Mouse (Mus musculus) kidney, adult 2 months (tissue): ENCODE data around the gene Pdha2. TPM values are rescaled to one million over a fixed set of nuclear protein-coding genes. Genes with fewer than 3 reads are reported as not detected.
A peak's percentile ranks its signal among the peaks of the same experiment; 100 is the strongest.

Source experiments
- DNase-seq: peaks from one replicate; pipeline ENCODE4 v3.0.0; 2021
- H3K27ac ChIP-seq: fragments of 200-500 bp; 2 replicates; pipeline ENCODE4 v1.5.1; 2012; ENCODE audit warnings: low read depth, low read length, control low read depth, inconsistent platforms; ENCODE audit not compliant: insufficient read depth
- H3K27me3 ChIP-seq: fragments of 200-500 bp; replicated peaks from 2 replicates; pipeline ENCODE4 v1.6.1; 2012; ENCODE audit warnings: mild to moderate bottlenecking, moderate library complexity, low read length, inconsistent platforms; ENCODE audit not compliant: control insufficient read depth, insufficient read depth
- H3K36me3 ChIP-seq: fragments of 200-500 bp; 2 replicates; pipeline ENCODE4 v1.6.1; 2012; ENCODE audit warnings: mild to moderate bottlenecking, moderate library complexity, low read length, inconsistent platforms; ENCODE audit not compliant: control insufficient read depth, insufficient read depth
- H3K4me1 ChIP-seq: fragments of 200-500 bp; 2 replicates; pipeline ENCODE4 v1.6.1; 2011; ENCODE audit warnings: low read length; ENCODE audit not compliant: control insufficient read depth, insufficient read depth
- H3K4me3 ChIP-seq: fragments of 200-500 bp; 2 replicates; pipeline ENCODE4 v1.5.1; 2011; ENCODE audit warnings: mild to moderate bottlenecking, low read depth, low read length, control low read depth; ENCODE audit not compliant: insufficient read depth
- CTCF ChIP-seq: fragments of 200-500 bp; conservative IDR thresholded peaks from 2 replicates; pipeline ENCODE4 v1.5.1; 2011; ENCODE audit warnings: low read depth, mild to moderate bottlenecking, control low read depth, low read length, moderate library complexity, mixed read lengths; ENCODE audit not compliant: insufficient read depth, insufficient read length
- POLR2A ChIP-seq: fragments of 200-500 bp; IDR thresholded peaks from one replicate; pipeline ENCODE4 v1.6.1; 2011; ENCODE audit warnings: low read depth, low read length, control low read depth
- WGBS: fragments of 180-500 bp; shearing (Covaris S2); methylation state at CpG from one replicate; pipeline ENCODE4 v1.1.7; 2018; 5-methylcytosine and 5-hydroxymethylcytosine counted together
- polyA plus RNA-seq: library from polyadenylated mRNA; depleted of rRNA; stranded (reverse); fragments of >200 nt; gene quantifications from 2 replicates; pipeline ENCODE4 v1.2.3, GENCODE M21; 2012

The Pdha2 gene
- polyA plus RNA-seq, 1 experiment: not detected

DNA sequence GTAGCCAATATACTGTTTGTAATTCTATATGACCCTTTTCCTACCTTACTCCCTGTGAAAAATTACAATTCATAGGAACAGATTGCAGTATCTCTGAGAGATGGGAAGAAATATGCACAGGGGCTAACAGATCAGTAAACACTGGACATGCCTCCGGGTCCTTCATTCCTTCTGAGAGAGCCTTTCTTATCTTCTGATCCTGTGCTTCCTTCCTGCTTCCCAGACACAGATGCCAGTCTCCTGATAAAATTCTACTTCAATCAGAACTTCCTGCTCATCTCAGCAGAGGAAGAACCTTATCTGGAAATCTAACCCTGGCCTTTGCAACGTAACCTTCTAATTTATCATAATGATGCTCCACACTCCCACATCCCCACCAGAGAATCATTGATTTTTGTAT is 6.4 kb upstream of the Pdha2 start:
- Histone ChIP-seq H3K27ac (no peak overlapping the region), H3K36me3 (no peaks in the 10 kb centered on the region), H3K4me3 (no peak overlapping the region), H3K4me1 (no peaks in the 10 kb centered on the region), H3K27me3 (no peaks in the 10 kb centered on the region)
- DNase-seq: no peak
- WGBS: 46% methylated on average over 2 of the region's 2 CpGs
- TF ChIP-seq CTCF: no peak
- no peak for TF ChIP-seq POLR2A

DNA sequence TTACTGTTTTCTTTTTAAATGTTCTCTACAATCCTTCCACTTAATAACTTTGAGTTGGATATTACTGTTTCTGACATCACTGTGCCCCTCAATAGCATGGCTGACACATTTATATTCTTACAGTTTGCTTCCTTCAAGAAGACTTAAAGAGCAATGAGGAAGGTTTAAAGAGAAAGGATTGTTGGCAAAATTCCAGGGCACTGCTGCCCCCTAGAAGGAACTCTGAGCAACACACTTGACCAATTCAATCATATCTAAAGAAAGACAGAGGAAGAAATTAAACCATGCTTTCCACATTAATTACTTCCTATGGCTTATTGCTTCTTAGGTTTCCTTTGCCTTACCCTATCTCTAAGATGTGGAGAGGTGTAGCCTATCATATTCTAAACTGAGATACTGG is 4.8 kb upstream of the Pdha2 start:
- no peaks in the 10 kb centered on the region for H3K36me3 ChIP-seq
- H3K4me1 ChIP-seq: no peaks in the 10 kb centered on the region
- no peaks in the 10 kb centered on the region for H3K27me3 ChIP-seq
- H3K4me3 ChIP-seq: no peak overlapping the region
- DNase-seq: no peak
- no peak overlapping the region for H3K27ac ChIP-seq
- TF ChIP-seq POLR2A (no peak), CTCF (no peak)

- H3K4me3 ChIP-seq: no peak overlapping the region
- no peaks in the 10 kb centered on the region for H3K36me3 ChIP-seq
- 72% methylated on average over 6 of the region's 6 CpGs for WGBS
- H3K27ac ChIP-seq: no peak overlapping the region
- TF ChIP-seq CTCF (no peak), POLR2A (no peak)
- H3K27me3 ChIP-seq: no peaks in the 10 kb centered on the region
- no peak for DNase-seq
- H3K4me1 ChIP-seq: no peaks in the 10 kb centered on the region
Measured at GRCm38 (mm10) chr3:141216237-141216636, 4.1 kb upstream of the Pdha2 start.

GRCm38 (mm10) chr3:141214789-141215188 is 2.6 kb upstream of the Pdha2 start:
- H3K27me3 ChIP-seq: no peaks in the 10 kb centered on the region
- H3K4me3 ChIP-seq: no peak overlapping the region
- H3K36me3 ChIP-seq: no peaks in the 10 kb centered on the region
- no peaks in the 10 kb centered on the region for H3K4me1 ChIP-seq
- WGBS: 66% methylated on average over 2 of the region's 2 CpGs
- H3K27ac ChIP-seq: no peak overlapping the region
- DNase-seq: no peak
- no peak for TF ChIP-seq POLR2A
- TF ChIP-seq CTCF: no peak

DNA sequence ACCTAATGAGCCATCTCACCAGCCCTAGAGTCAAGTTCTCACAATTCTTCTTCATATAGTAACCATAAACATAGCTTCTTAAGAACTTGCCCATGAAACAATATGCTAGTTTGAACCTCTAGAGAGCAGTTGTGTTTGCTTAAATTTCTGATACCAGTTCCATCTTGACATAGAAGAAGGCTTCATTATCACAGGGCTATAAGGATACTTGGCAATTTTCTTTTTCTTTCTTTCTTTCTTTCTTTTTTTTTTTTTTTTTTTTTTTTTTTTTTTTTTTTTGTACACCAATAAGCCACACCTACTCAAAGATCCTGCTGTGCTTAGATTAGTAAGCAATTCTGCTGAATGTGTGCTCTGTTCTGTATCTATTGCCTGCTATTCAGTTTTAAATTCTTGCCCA is 2.0 kb upstream of the Pdha2 start:
- no peaks in the 10 kb centered on the region for H3K27me3 ChIP-seq
- no peak for TF ChIP-seq POLR2A
- H3K27ac ChIP-seq: no peak overlapping the region
- no peak for DNase-seq
- H3K4me1 ChIP-seq: no peaks in the 10 kb centered on the region
- no peaks in the 10 kb centered on the region for H3K36me3 ChIP-seq
- no peak overlapping the region for H3K4me3 ChIP-seq

GRCm38 (mm10) chr3:141211644-141212043 is 511 bp downstream of the Pdha2 start:
- Histone ChIP-seq H3K27me3 (no peaks in the 10 kb centered on the region), H3K4me1 (no peaks in the 10 kb centered on the region), H3K4me3 (no peak overlapping the region), H3K36me3 (no peaks in the 10 kb centered on the region), H3K27ac (no peak overlapping the region)
- WGBS: 97% methylated on average over 17 of the region's 17 CpGs
- DNase-seq: no peak
- TF ChIP-seq CTCF: no peak
- no peak for TF ChIP-seq POLR2A

GRCm38 (mm10) chr3:141201766-141202165 is 10.4 kb downstream of the Pdha2 start:
- H3K4me1 ChIP-seq: no peaks in the 10 kb centered on the region; the same call in 1 of the 2 replicates
- no peak overlapping the region for H3K4me3 ChIP-seq
- no peak overlapping the region for H3K27ac ChIP-seq
- H3K27me3 ChIP-seq: no peaks in the 10 kb centered on the region
- peak; percentile 78 for DNase-seq
- 18% methylated on average over 2 of the region's 2 CpGs for WGBS
- TF ChIP-seq CTCF (no peak), POLR2A (no peak)
- H3K36me3 ChIP-seq: no peaks in the 10 kb centered on the region

- TF ChIP-seq CTCF (no peak), POLR2A (no peak)
- H3K4me3 ChIP-seq: no peak overlapping the region
- H3K36me3 ChIP-seq: no peaks in the 10 kb centered on the region
- 74% methylated on average over 4 of the region's 4 CpGs for WGBS
- no peak for DNase-seq
- H3K27me3 ChIP-seq: no peaks in the 10 kb centered on the region
- H3K4me1 ChIP-seq: no peaks in the 10 kb centered on the region; the same call in 1 of the 2 replicates
- H3K27ac ChIP-seq: no peak overlapping the region
Measured at GRCm38 (mm10) chr3:141197308-141197861, 14.8 kb downstream of the Pdha2 start.
